Mouse (Mus musculus): ENCODE data around the gene Klk15. TPM values are rescaled to one million over a fixed set of nuclear protein-coding genes. Genes with fewer than 3 reads are reported as not detected.
"Not testable (repeated sequence)": the region's sequence is repeated elsewhere in the genome, so short reads cannot be mapped to it uniquely, and the experiment has no call there.

Gene Klk15
- polyA plus RNA-seq, 1 experiment from 2014 or later = not detected

- no peaks in the 10 kb centered on the region for H3K36me3 ChIP-seq
- H3K9me3 ChIP-seq = no peaks in the 10 kb centered on the region
- no peaks in the 10 kb centered on the region for H3K27me3 ChIP-seq
- no peak overlapping the region for H3K4me3 ChIP-seq
- H3K9ac ChIP-seq = no peak overlapping the region
- ATAC-seq (ENCODE audit: insufficient number of reproducible peaks, insufficient read depth, low FRiP score, low TSS enrichment) = no peak
- no peaks in the 10 kb centered on the region for H3K4me1 ChIP-seq
- 43% methylated on average over 4 of the region's 4 CpGs for WGBS
- H3K4me2 ChIP-seq (replicated peaks) = no peak overlapping the region
- H3K27ac ChIP-seq = no peak overlapping the region
These were observed 5.0 kb upstream of the Klk15 start for GRCm38 (mm10) chr7:43928521-43928920.

- 55% methylated on average over 4 of the region's 4 CpGs for WGBS
- H3K36me3 ChIP-seq = no peaks in the 10 kb centered on the region
- H3K9ac ChIP-seq = no peak overlapping the region
- H3K4me2 ChIP-seq (replicated peaks) = no peak overlapping the region
- no peaks in the 10 kb centered on the region for H3K4me1 ChIP-seq
- ATAC-seq (ENCODE audit: insufficient number of reproducible peaks, insufficient read depth, low FRiP score, low TSS enrichment) = no peak
- no peaks in the 10 kb centered on the region for H3K9me3 ChIP-seq
- H3K27me3 ChIP-seq = no peaks in the 10 kb centered on the region
- H3K27ac ChIP-seq = no peak overlapping the region
- no peak overlapping the region for H3K4me3 ChIP-seq
These were observed 1.2 kb upstream of the Klk15 start for GRCm38 (mm10) chr7:43932337-43932736.

- H3K27ac ChIP-seq = no peak overlapping the region
- no peaks in the 10 kb centered on the region for H3K36me3 ChIP-seq
- H3K4me1 ChIP-seq = no peaks in the 10 kb centered on the region
- H3K4me3 ChIP-seq = no peak overlapping the region
- no peaks in the 10 kb centered on the region for H3K9me3 ChIP-seq
- no peaks in the 10 kb centered on the region for H3K27me3 ChIP-seq
- no peak for ATAC-seq (ENCODE audit: insufficient number of reproducible peaks, insufficient read depth, low FRiP score, low TSS enrichment)
- no peak overlapping the region for H3K9ac ChIP-seq
- WGBS = 54% methylated on average over 3 of the region's 3 CpGs
- no peak overlapping the region for H3K4me2 ChIP-seq (replicated peaks)
These were observed 1.2 kb downstream of the Klk15 start for GRCm38 (mm10) chr7:43934747-43935146.

- H3K9me3 ChIP-seq = no peaks in the 10 kb centered on the region
- H3K4me2 ChIP-seq (replicated peaks) = no peak overlapping the region
- whole genome bisulfite sequencing = 85% methylated on average over 14 of the region's 14 CpGs
- H3K9ac ChIP-seq = no peak overlapping the region
- H3K4me3 ChIP-seq = no peak overlapping the region
- H3K27me3 ChIP-seq = no peaks in the 10 kb centered on the region
- H3K36me3 ChIP-seq = no peaks in the 10 kb centered on the region
- no peak for ATAC-seq (ENCODE audit: insufficient number of reproducible peaks, insufficient read depth, low FRiP score, low TSS enrichment)
- no peaks in the 10 kb centered on the region for H3K4me1 ChIP-seq
- H3K27ac ChIP-seq = no peak overlapping the region
These were observed 3.0 kb downstream of the Klk15 start for GRCm38 (mm10) chr7:43936551-43936950.

GRCm38 (mm10) chr7:43942293-43942692, 8.8 kb downstream of the Klk15 start:
- not testable (repeated sequence) for H3K36me3 ChIP-seq; ATAC-seq (ENCODE audit: insufficient number of reproducible peaks, insufficient read depth, low FRiP score, low TSS enrichment); H3K9ac ChIP-seq; H3K27me3 ChIP-seq; H3K27ac ChIP-seq; H3K4me1 ChIP-seq; H3K4me3 ChIP-seq; H3K9me3 ChIP-seq; H3K4me2 ChIP-seq (replicated peaks)
- 73% methylated on average over 3 of the region's 3 CpGs for WGBS

- H3K27me3 ChIP-seq = no peaks in the 10 kb centered on the region
- WGBS = 84% methylated on average over 3 of the region's 3 CpGs
- no peaks in the 10 kb centered on the region for H3K4me1 ChIP-seq
- H3K4me2 ChIP-seq (replicated peaks) = no peak overlapping the region
- no peak overlapping the region for H3K4me3 ChIP-seq
- H3K9me3 ChIP-seq = no peaks in the 10 kb centered on the region
- H3K36me3 ChIP-seq = no peaks in the 10 kb centered on the region
- H3K27ac ChIP-seq = no peak overlapping the region
- no peak for ATAC-seq (ENCODE audit: insufficient number of reproducible peaks, insufficient read depth, low FRiP score, low TSS enrichment)
- H3K9ac ChIP-seq = no peak overlapping the region
These were observed 11.3 kb downstream of the Klk15 start for GRCm38 (mm10) chr7:43944727-43945264.

GRCm38 (mm10) chr7:43950364-43950763, 16.8 kb downstream of the Klk15 start, which contains the start of gene Klk1b8:
Gene Klk1b8, plus strand, starts transcription at chr7:43950664.
- H3K4me1 ChIP-seq = no peaks in the 10 kb centered on the region
- H3K27me3 ChIP-seq = no peaks in the 10 kb centered on the region
- no peak for ATAC-seq (ENCODE audit: insufficient number of reproducible peaks, insufficient read depth, low FRiP score, low TSS enrichment)
- H3K9me3 ChIP-seq = no peaks in the 10 kb centered on the region
- H3K9ac ChIP-seq = no peak within 1 kb of the TSS
- no peak within 1 kb of the TSS for H3K4me3 ChIP-seq
- WGBS = 95% methylated on average over 2 of the region's 2 CpGs
- H3K36me3 ChIP-seq = no peaks in the 10 kb centered on the region
- H3K27ac ChIP-seq = no peak within 1 kb of the TSS
- H3K4me2 ChIP-seq (replicated peaks) = no peak within 1 kb of the TSS

GRCm38 (mm10) chr7:43952703-43953102, 19.2 kb downstream of the Klk15 start:
- ATAC-seq (ENCODE audit: insufficient number of reproducible peaks, insufficient read depth, low FRiP score, low TSS enrichment) = no peak

GRCm38 (mm10) chr7:43966451-43966850, 32.9 kb downstream of the Klk15 start, which contains the start of gene Klk1b1:
Gene Klk1b1, plus strand, starts transcription at chr7:43966751.
- Histone ChIP-seq H3K27ac (no peak within 1 kb of the TSS), H3K36me3 (no peaks in the 10 kb centered on the region), H3K4me1 (no peaks in the 10 kb centered on the region), H3K9ac (no peak within 1 kb of the TSS), H3K9me3 (no peaks in the 10 kb centered on the region), H3K4me3 (no peak within 1 kb of the TSS), H3K4me2 (replicated peaks) (no peak within 1 kb of the TSS), H3K27me3 (no peaks in the 10 kb centered on the region)
- no peak for ATAC-seq (ENCODE audit: insufficient number of reproducible peaks, insufficient read depth, low FRiP score, low TSS enrichment)
- 70% methylated on average over 3 of the region's 3 CpGs for WGBS

More at GRCm38 (mm10) chr7:43952703-43953102, 19.2 kb downstream of the Klk15 start:
- H3K9me3 ChIP-seq = no peaks in the 10 kb centered on the region
- no peak overlapping the region for H3K27ac ChIP-seq
- H3K4me3 ChIP-seq = no peak overlapping the region
- H3K9ac ChIP-seq = no peak overlapping the region
- no peaks in the 10 kb centered on the region for H3K4me1 ChIP-seq
- H3K36me3 ChIP-seq = no peaks in the 10 kb centered on the region
- no peak overlapping the region for H3K4me2 ChIP-seq (replicated peaks)
- WGBS = 62% methylated on average over 4 of the region's 4 CpGs
- H3K27me3 ChIP-seq = no peaks in the 10 kb centered on the region

- Histone ChIP-seq H3K27ac (no peak overlapping the region), H3K9me3 (no peaks in the 10 kb centered on the region), H3K27me3 (no peaks in the 10 kb centered on the region), H3K9ac (no peak overlapping the region), H3K36me3 (no peaks in the 10 kb centered on the region), H3K4me2 (replicated peaks) (no peak overlapping the region), H3K4me1 (no peaks in the 10 kb centered on the region), H3K4me3 (no peak overlapping the region)
- no peak for ATAC-seq (ENCODE audit: insufficient number of reproducible peaks, insufficient read depth, low FRiP score, low TSS enrichment)
- WGBS = 80% methylated on average over 3 of the region's 3 CpGs
These were observed 33.5 kb downstream of the Klk15 start for GRCm38 (mm10) chr7:43967058-43967457.

GRCm38 (mm10) chr7:43967612-43968011, 34.1 kb downstream of the Klk15 start:
- Histone ChIP-seq H3K4me2 (replicated peaks) (no peak overlapping the region), H3K4me3 (no peak overlapping the region)
- 82% methylated on average over 2 of the region's 2 CpGs for WGBS

GRCm38 (mm10) chr7:43975761-43976160, 42.2 kb downstream of the Klk15 start, which contains the start of gene Klk1b9:
Gene Klk1b9, plus strand, starts transcription at chr7:43976061.
- H3K4me1 ChIP-seq; H3K9ac ChIP-seq; H3K27ac ChIP-seq; H3K4me3 ChIP-seq; H3K4me2 ChIP-seq (replicated peaks); H3K9me3 ChIP-seq; H3K36me3 ChIP-seq; ATAC-seq (ENCODE audit: insufficient number of reproducible peaks, insufficient read depth, low FRiP score, low TSS enrichment); H3K27me3 ChIP-seq: not testable (repeated sequence)
- 65% methylated on average over 1 of the region's 1 CpGs for WGBS

More at GRCm38 (mm10) chr7:43967612-43968011, 34.1 kb downstream of the Klk15 start:
- no peak for ATAC-seq (ENCODE audit: insufficient number of reproducible peaks, insufficient read depth, low FRiP score, low TSS enrichment)
- Histone ChIP-seq H3K27me3 (no peaks in the 10 kb centered on the region), H3K36me3 (no peaks in the 10 kb centered on the region), H3K27ac (no peak overlapping the region), H3K4me1 (no peaks in the 10 kb centered on the region), H3K9me3 (no peaks in the 10 kb centered on the region), H3K9ac (no peak overlapping the region)

All from embryonic facial prominence, embryonic 12.5 days (tissue).